Mouse (Mus musculus) hindbrain, embryonic 13.5 days (tissue): Measurements from ENCODE around the gene Tcf7l1. TPM values are rescaled to one million over a fixed set of nuclear protein-coding genes. Genes with fewer than 3 reads are reported as not detected.

Experiments
- ATAC-seq: fragments of 200-750 bp; cut with Nextera tagmentation; 2 replicates; pipeline ENCODE4 v1.8.0; 2017; ENCODE audit warnings: moderate TSS enrichment; ENCODE audit not compliant: low FRiP score
- H3K27ac ChIP-seq: fragments of 300-500 bp; sonication (generic); 2 replicates; pipeline ENCODE4 v1.5.1; 2015; ENCODE audit warnings: inconsistent platforms, mild to moderate bottlenecking, moderate library complexity
- H3K27me3 ChIP-seq: fragments of 300-500 bp; sonication (generic); 2 replicates; pipeline ENCODE4 v1.6.1; 2015; ENCODE audit warnings: mild to moderate bottlenecking, inconsistent platforms
- H3K36me3 ChIP-seq: fragments of 300-500 bp; sonication (generic); 2 replicates; pipeline ENCODE4 v1.6.1; 2015; ENCODE audit warnings: mild to moderate bottlenecking, inconsistent platforms
- H3K4me1 ChIP-seq: fragments of 300-500 bp; sonication (generic); replicated peaks from 2 replicates; pipeline ENCODE4 v1.6.1; 2015; ENCODE audit warnings: inconsistent platforms
- H3K4me2 ChIP-seq: fragments of 300-500 bp; sonication (generic); 2 replicates; pipeline ENCODE4 v1.6.1; 2015; ENCODE audit warnings: inconsistent platforms, mild to moderate bottlenecking, moderate library complexity
- H3K4me3 ChIP-seq: fragments of 300-500 bp; sonication (generic); 2 replicates; pipeline ENCODE4 v1.5.1; 2015; ENCODE audit warnings: mild to moderate bottlenecking, inconsistent platforms
- H3K9ac ChIP-seq: fragments of 300-500 bp; sonication (generic); 2 replicates; pipeline ENCODE4 v1.6.1; 2015; ENCODE audit warnings: mild to moderate bottlenecking, inconsistent platforms
- H3K9me3 ChIP-seq: fragments of 300-500 bp; sonication (generic); 2 replicates; pipeline ENCODE4 v1.6.1; 2016; ENCODE audit warnings: inconsistent platforms
- WGBS: fragments of 180-500 bp; shearing (Covaris S2); methylation state at CpG from one replicate; pipeline ENCODE4 v1.1.7; 2015; 5-methylcytosine and 5-hydroxymethylcytosine counted together
- polyA plus RNA-seq: library from polyadenylated mRNA; unstranded; fragments of >200 nt; fragmentation: Nextera tagmentation; extraction: Ambion mirVana; gene quantifications from 2 replicates; pipeline ENCODE4 v1.2.1, GENCODE M21; 2015

Gene Tcf7l1
- polyA plus RNA-seq, 1 experiment from 2014 or later, result 7.4 TPM

GRCm38 (mm10) chr6:72754215-72754614 lies 34.8 kb downstream of the Tcf7l1 start:
- no peak for ATAC-seq
- H3K27ac ChIP-seq, result no peak overlapping the region
- H3K4me3 ChIP-seq, result no peak overlapping the region
- H3K36me3 ChIP-seq, result no peaks in the 10 kb centered on the region
- H3K9me3 ChIP-seq, result no peaks in the 10 kb centered on the region
- peaks cover 23% of the 10 kb centered on the region for H3K4me1 ChIP-seq
- H3K27me3 ChIP-seq, result no peaks in the 10 kb centered on the region
- WGBS, result 43% methylated on average over 9 of the region's 9 CpGs
- no peak overlapping the region; the same call in 1 of the 2 replicates for H3K9ac ChIP-seq
- no peak overlapping the region for H3K4me2 ChIP-seq

GRCm38 (mm10) chr6:72753782-72754181 lies 35.3 kb downstream of the Tcf7l1 start:
- 70% methylated on average over 8 of the region's 8 CpGs for WGBS
- Histone ChIP-seq H3K4me3 (no peak overlapping the region), H3K9me3 (no peaks in the 10 kb centered on the region)

GRCm38 (mm10) chr6:72752824-72753223 lies 36.2 kb downstream of the Tcf7l1 start:
- H3K27me3 ChIP-seq, result no peaks in the 10 kb centered on the region
- peaks cover 36% of the 10 kb centered on the region for H3K4me1 ChIP-seq
- no peak overlapping the region for H3K4me2 ChIP-seq
- no peak for ATAC-seq
- 87% methylated on average over 15 of the region's 15 CpGs for whole genome bisulfite sequencing
- no peaks in the 10 kb centered on the region for H3K36me3 ChIP-seq
- H3K9me3 ChIP-seq, result no peaks in the 10 kb centered on the region
- no peak overlapping the region for H3K4me3 ChIP-seq
- no peak overlapping the region for H3K27ac ChIP-seq
- H3K9ac ChIP-seq, result no peak overlapping the region

More at GRCm38 (mm10) chr6:72753782-72754181, 35.3 kb downstream of the Tcf7l1 start:
- Histone ChIP-seq H3K9ac (no peak overlapping the region), H3K27me3 (no peaks in the 10 kb centered on the region), H3K27ac (no peak overlapping the region), H3K36me3 (no peaks in the 10 kb centered on the region), H3K4me1 (peaks cover 28% of the 10 kb centered on the region), H3K4me2 (no peak overlapping the region)
- ATAC-seq, result no peak

- H3K9me3 ChIP-seq, result no peaks in the 10 kb centered on the region
- WGBS, result 88% methylated on average over 1 of the region's 1 CpGs
- no peak for ATAC-seq
Observed at GRCm38 (mm10) chr6:72751210-72751609, 37.8 kb downstream of the Tcf7l1 start.

GRCm38 (mm10) chr6:72748882-72749437 lies 40.1 kb downstream of the Tcf7l1 start:
- Histone ChIP-seq H3K27ac (no peak overlapping the region), H3K4me2 (0 out of 2 replicates have a peak overlapping the region, but pooled peaks have one; percentile 4), H3K4me1 (peaks cover 16% of the 10 kb centered on the region), H3K9ac (no peak overlapping the region), H3K36me3 (no peaks in the 10 kb centered on the region), H3K4me3 (no peak overlapping the region), H3K27me3 (no peaks in the 10 kb centered on the region), H3K9me3 (no peaks in the 10 kb centered on the region)
- ATAC-seq, result no peak
- 22% methylated on average over 5 of the region's 5 CpGs for WGBS

More at GRCm38 (mm10) chr6:72751210-72751609, 37.8 kb downstream of the Tcf7l1 start:
- Histone ChIP-seq H3K9ac (no peak overlapping the region), H3K36me3 (no peaks in the 10 kb centered on the region), H3K4me3 (no peak overlapping the region), H3K27ac (no peak overlapping the region), H3K4me2 (no peak overlapping the region), H3K4me1 (peaks cover 36% of the 10 kb centered on the region), H3K27me3 (no peaks in the 10 kb centered on the region)

- no peak overlapping the region for H3K4me3 ChIP-seq
- H3K27ac ChIP-seq, result no peak overlapping the region
- peaks cover 21% of the 10 kb centered on the region for H3K4me1 ChIP-seq
- no peaks in the 10 kb centered on the region for H3K9me3 ChIP-seq
- H3K4me2 ChIP-seq, result 0 out of 2 replicates have a peak overlapping the region, but pooled peaks have one; percentile 4
- H3K36me3 ChIP-seq, result no peaks in the 10 kb centered on the region
- no peak for ATAC-seq
- H3K9ac ChIP-seq, result no peak overlapping the region
- H3K27me3 ChIP-seq, result no peaks in the 10 kb centered on the region
- 3% methylated on average over 2 of the region's 2 CpGs for WGBS
Observed at GRCm38 (mm10) chr6:72748421-72748820, 40.6 kb downstream of the Tcf7l1 start.

- Histone ChIP-seq H3K27ac (no peak overlapping the region), H3K9me3 (no peaks in the 10 kb centered on the region), H3K4me3 (no peak overlapping the region), H3K4me1 (peaks cover 24% of the 10 kb centered on the region), H3K36me3 (no peaks in the 10 kb centered on the region), H3K4me2 (no peak overlapping the region), H3K9ac (no peak overlapping the region), H3K27me3 (no peaks in the 10 kb centered on the region)
- WGBS, result 78% methylated on average over 11 of the region's 11 CpGs
- no peak for ATAC-seq
Observed at GRCm38 (mm10) chr6:72747814-72748213, 41.2 kb downstream of the Tcf7l1 start.

GRCm38 (mm10) chr6:72747156-72747555 lies 41.9 kb downstream of the Tcf7l1 start:
- no peak overlapping the region for H3K27ac ChIP-seq
- H3K9me3 ChIP-seq, result no peaks in the 10 kb centered on the region
- H3K9ac ChIP-seq, result no peak overlapping the region
- H3K4me2 ChIP-seq, result no peak overlapping the region
- H3K27me3 ChIP-seq, result no peaks in the 10 kb centered on the region
- ATAC-seq, result no peak
- H3K4me1 ChIP-seq, result peaks cover 24% of the 10 kb centered on the region
- H3K36me3 ChIP-seq, result no peaks in the 10 kb centered on the region
- 79% methylated on average over 4 of the region's 4 CpGs for WGBS
- H3K4me3 ChIP-seq, result no peak overlapping the region

GRCm38 (mm10) chr6:72745781-72746180 lies 43.3 kb downstream of the Tcf7l1 start:
- H3K9me3 ChIP-seq, result no peaks in the 10 kb centered on the region
- no peak overlapping the region for H3K27ac ChIP-seq
- peaks cover 30% of the 10 kb centered on the region for H3K4me1 ChIP-seq
- no peaks in the 10 kb centered on the region for H3K27me3 ChIP-seq
- no peak for ATAC-seq
- no peak overlapping the region for H3K9ac ChIP-seq
- H3K4me3 ChIP-seq, result no peak overlapping the region
- H3K4me2 ChIP-seq, result no peak overlapping the region
- no peaks in the 10 kb centered on the region for H3K36me3 ChIP-seq
- WGBS, result 80% methylated on average over 12 of the region's 12 CpGs

GRCm38 (mm10) chr6:72744144-72744800 lies 44.8 kb downstream of the Tcf7l1 start:
- H3K4me1 ChIP-seq, result peaks cover 37% of the 10 kb centered on the region
- no peaks in the 10 kb centered on the region for H3K36me3 ChIP-seq
- H3K4me3 ChIP-seq, result no peak overlapping the region
- WGBS, result 65% methylated on average over 10 of the region's 10 CpGs
- no peaks in the 10 kb centered on the region for H3K9me3 ChIP-seq
- no peak for ATAC-seq
- H3K4me2 ChIP-seq, result no peak overlapping the region
- no peak overlapping the region for H3K9ac ChIP-seq
- H3K27ac ChIP-seq, result no peak overlapping the region
- no peaks in the 10 kb centered on the region for H3K27me3 ChIP-seq

GRCm38 (mm10) chr6:72743624-72744041 lies 45.4 kb downstream of the Tcf7l1 start:
- no peak overlapping the region for H3K9ac ChIP-seq
- peaks cover 31% of the 10 kb centered on the region for H3K4me1 ChIP-seq
- H3K4me2 ChIP-seq, result no peak overlapping the region
- H3K27ac ChIP-seq, result no peak overlapping the region
- H3K9me3 ChIP-seq, result no peaks in the 10 kb centered on the region
- H3K4me3 ChIP-seq, result no peak overlapping the region
- H3K36me3 ChIP-seq, result no peaks in the 10 kb centered on the region
- no peaks in the 10 kb centered on the region for H3K27me3 ChIP-seq
- WGBS, result 64% methylated on average over 3 of the region's 3 CpGs
- no peak for ATAC-seq

- Histone ChIP-seq H3K9me3 (no peaks in the 10 kb centered on the region), H3K36me3 (no peaks in the 10 kb centered on the region), H3K27ac (no peak overlapping the region), H3K4me2 (no peak overlapping the region), H3K4me1 (peaks cover 24% of the 10 kb centered on the region), H3K27me3 (no peaks in the 10 kb centered on the region), H3K9ac (no peak overlapping the region), H3K4me3 (no peak overlapping the region)
- WGBS, result 76% methylated on average over 7 of the region's 7 CpGs
- ATAC-seq, result no peak
Observed at GRCm38 (mm10) chr6:72742331-72742730, 46.7 kb downstream of the Tcf7l1 start.
